Mouse (Mus musculus) ovary, adult 18-20 months (tissue): ENCODE results near the gene Ripply2.
"Not testable (repeated sequence)": the region's sequence is repeated elsewhere in the genome, so short reads cannot be mapped to it uniquely, and the experiment has no call there.

ENCODE experiments used
- DNase-seq: peaks from one replicate; pipeline ENCODE4 v3.0.0; 2022; ENCODE audit warnings: low spot score, mixed read lengths

Gene Ripply2

DNA sequence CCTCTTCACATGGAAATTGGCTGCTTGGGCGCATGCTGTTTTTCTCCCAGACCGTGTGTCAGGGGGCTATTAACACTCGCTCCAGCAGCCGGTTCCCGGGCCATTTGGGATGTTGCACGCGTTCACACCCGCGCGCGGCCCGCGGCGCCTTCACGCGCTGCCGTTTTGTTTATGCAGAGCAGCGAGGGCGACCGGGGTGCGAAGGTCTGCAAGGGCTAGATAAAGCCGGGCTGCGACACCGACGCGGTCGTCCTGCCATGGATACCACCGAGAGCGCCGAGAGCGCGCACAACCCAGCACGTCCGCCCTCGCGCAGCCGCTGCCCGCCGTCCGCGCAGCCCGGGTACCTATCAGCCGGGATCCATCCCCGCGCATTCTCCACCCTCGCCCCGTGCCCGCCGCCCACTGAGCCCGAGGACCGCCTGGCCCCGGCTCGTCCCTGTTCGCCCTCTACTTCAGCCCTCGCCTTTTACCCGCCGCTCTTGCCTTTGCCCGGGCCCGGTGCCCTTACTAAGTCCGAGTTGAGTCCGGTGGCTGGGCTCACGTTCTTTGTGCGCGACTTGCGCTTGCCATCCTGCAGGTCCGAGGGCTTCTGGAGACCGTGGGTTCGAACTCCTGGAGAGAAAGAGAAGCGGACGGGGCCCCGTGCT lies at the start of gene Ripply2:
TSS of gene Ripply2 (plus strand) at position 250 of the 650 bp plus-strand sequence.
- no peak for DNase-seq

DNA sequence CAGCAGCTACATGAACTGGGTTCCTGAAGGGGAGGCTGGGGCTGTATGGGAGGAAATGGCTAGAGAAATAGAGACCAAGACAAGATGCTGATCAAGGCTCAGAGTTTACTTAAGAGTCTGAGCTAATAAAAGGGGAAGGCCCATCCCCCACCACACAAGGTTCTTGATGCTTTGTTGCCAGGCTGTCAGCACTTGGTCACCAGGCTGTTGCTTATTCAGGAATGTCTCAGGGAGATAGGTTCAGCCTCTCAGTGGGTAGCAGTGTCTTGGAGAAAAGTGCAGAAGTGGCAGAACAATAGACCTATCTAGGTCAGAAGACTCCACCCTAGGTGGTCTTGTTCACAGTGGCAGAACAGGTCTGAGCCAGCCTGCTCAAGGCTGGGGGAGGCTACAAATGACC lies 42.9 kb upstream of the Ripply2 start:
- not testable (repeated sequence) for DNase-seq

DNA sequence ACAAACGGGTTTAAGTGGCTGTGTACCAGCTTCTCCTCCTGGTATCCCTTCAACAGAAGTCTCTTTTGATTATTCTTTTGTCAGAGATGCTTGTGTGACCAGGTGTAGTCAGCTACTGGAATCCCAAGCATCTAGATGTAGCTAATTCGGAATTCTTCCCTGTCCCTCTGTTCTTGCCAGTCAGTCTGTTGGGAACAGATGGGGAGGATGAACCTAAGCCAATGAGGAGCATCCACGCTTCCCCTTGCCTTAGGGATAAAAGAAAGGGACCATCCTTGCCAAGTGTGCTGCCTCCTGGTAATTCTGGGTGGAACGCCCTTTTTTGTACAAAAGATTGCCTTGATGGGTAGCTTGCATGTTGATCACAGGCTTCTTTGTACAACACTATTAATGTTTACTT lies 41.8 kb upstream of the Ripply2 start:
- DNase-seq, result no peak

DNA sequence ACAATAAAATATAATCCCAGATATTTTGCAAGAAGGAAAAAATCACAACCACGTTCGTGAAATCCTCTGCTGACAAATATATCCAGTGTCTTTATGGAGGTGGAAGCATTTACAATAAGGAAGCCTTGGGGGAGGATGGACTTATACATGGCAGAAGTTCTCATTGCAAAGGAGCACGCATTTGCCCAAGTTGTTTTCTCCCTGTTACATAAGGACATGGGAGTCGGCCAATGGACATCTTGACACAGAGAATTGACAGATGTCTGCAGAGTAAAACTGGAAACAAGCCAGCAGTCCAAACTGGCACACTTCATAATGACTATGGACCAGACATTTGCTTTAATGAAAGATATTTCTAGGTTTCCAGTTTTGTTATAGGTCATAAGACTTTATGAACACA lies 38.4 kb upstream of the Ripply2 start:
- DNase-seq, result no peak

DNA sequence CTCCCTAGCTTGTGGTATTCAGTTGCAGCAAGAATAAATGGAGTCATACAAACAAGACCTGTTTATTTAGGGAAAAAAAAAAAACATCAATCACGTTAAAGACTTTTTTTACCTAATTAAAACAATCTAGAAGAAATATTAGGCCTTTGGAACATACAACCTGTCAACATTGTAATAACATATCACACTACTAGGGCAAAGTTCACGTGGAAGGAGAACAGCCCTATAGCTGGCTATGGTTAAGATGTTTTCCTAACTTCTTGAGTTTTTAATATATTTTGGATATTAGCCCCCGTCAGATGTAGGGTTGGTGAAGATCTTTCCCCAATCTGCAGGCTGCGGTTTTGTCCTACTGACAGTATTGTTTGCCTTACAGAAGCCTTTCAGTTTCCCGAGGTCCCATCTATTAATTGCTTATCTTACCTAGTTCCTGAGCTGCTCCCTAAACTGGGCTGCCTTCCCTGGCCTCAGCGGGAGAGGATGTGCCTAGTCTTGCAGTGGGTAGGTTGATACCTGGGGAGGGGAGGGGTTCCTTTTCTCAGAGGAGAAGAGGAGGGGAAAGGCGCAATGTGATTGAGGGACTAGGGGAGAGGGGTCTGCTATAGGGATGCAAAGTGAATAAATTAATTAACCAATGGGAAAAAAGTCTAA lies 37.0 kb upstream of the Ripply2 start:
- DNase-seq, result no peak

DNA sequence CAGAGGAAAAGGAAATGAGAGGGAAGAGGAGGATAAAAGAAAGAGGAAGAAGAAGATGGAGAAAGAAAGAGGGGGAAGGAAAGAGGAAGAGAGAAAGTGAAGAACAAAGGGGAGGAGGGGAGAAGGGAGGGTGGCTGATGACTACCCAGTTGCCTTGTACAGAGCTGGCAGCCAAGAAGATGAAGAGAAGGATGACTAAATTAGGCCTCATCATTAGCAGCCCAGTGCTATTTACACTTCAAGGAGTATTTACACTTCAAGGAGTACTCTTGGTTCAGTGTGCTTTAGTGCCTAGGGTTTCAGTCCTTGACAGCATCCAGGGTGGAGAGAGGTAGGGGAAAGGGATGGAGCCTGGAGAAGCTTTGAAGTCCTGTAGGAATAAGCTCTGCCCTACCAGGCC lies 35.3 kb upstream of the Ripply2 start:
- no peak for DNase-seq

DNA sequence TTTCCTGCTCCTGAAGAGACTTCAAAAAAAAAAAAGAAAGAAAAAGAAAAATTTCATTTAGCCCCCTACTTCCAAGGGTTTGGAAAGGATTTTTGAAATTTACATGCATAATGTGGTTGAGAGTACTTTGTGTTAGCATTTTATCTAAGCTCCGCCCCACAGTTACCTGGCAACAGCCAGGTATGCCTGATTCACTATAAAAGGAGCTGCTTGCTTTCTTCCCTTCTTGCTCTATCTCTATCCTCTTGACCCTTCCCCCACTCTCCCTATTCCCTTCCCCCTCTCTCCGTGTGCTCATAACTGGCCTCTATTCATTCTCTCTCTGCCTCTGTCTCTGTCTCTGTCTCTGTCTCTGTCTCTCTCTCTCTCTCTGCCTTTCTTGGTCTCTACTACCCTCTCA lies 34.4 kb upstream of the Ripply2 start:
- DNase-seq, result no peak

DNA sequence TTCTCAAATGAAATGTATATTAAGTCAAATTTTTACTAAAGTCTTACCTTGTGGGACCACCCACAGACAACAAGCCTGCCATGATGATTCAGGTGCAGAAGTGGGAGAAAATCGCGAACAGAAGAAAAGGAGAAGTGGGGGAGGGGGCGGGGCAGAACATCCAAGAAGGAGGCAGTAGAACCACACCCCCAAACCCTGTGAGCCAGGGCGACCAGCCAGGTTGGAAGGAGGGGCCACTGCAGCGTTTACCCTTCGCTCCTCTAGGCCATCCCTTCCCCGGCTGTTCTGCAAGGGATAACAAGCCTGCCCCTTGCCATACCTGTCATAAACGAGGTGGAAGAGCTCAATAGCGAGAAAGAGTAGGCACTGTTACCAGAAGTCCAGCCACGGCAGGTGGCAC lies 33.8 kb upstream of the Ripply2 start:
- no peak for DNase-seq

DNA sequence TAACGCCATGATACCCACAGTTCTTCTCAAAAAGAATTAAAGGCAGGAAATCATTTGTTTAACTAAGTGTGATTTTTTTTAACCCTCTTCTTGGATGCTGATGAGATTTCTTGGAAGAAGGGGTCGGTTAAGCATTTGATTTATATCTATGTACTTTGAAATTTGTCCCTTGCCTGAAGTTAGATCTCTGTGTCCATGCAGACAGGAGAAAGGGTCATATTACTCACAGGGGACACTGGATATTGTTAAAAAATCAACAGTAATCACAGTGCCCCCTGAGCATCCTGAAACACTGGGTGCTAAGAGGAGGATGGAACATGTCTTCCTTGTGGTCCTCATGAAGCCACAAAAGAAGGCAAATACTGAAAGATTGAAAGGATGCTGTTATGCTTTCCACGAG lies 30.8 kb upstream of the Ripply2 start:
- no peak for DNase-seq

DNA sequence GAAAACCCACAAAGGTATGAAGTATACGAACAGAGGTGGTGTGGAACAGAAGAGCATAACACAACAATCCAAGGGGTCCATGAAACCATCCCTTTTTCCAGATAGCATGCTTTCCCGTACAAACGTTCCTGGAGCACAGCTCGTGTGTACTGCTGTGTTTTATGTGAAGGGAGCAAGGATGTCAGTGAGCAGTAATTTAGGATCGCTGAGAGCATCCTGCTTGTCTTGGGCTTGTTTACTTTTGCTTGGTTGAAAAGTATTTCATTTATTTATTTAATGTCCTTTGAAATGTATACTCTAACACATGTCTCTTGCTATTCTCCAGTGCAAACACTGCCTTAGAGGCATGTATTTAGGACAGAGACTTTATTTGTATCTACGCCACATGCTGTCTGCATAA lies 30.2 kb upstream of the Ripply2 start:
- DNase-seq, result no peak

DNA sequence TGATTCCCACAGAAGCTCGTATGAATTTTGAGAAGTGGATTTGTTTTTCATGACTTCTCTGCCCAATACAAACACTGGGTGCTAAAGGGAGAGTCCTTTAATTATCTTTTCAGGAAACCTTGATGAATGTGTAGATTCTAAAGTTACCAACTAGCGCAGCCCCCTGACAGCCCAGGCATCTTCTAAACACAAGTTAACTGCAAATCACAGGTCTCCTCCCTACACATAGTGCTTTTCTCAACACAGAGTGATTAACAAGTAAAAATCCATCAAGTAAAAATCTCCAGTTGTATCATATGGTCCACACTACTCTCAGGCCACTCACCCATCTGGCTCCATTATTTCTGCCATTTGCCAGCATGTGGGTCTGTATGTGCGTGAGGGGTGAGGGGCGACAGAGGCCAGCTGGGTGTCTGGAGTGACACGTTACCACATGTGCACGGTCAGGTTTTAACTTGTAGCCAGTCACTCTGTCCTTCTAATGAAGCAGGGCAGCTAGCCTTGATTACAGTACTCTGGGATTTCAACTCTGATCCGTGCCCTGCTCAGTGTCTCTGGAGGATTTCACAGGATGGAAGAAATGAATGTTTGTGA lies 28.5 kb upstream of the Ripply2 start:
- DNase-seq, result no peak

DNA sequence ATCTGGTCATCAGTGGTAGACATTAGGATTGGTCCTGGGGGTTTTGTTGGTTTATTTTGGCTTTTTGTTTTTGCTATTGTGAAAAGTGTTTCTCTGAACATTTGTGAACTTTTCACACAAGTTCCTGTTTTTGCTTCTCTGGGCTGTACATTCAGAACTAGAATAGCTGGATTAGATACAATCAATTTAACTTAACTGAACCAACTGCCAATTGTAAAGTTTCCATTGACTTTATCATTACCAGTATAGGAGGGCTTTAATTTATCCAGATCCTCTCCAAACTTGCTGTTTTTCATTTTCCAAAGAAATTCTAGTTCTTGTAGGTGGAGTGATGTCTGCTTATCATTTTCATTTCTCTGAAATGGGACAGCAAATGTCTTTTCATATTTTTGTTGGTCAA lies 25.5 kb upstream of the Ripply2 start:
- DNase-seq, result no peak

DNA sequence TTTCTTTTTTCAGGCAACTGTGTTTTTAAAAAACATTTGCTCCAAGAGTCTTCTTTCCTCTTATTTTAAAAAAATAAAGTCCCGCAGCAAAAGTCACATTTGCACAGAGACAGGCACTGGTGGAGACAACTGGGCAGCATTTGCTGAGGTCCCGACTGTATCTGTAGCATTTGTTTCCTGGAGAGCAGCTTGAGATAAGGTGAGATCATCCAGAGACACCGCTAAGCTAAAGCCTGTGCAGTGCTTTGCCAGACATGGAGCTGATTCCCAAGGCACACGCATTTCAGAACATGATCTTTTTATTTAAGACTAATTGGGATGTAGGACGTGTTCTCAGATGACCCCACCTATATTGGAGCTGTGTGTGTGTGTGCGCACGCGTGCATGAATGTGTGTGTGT lies 23.6 kb upstream of the Ripply2 start:
- DNase-seq, result no peak

DNA sequence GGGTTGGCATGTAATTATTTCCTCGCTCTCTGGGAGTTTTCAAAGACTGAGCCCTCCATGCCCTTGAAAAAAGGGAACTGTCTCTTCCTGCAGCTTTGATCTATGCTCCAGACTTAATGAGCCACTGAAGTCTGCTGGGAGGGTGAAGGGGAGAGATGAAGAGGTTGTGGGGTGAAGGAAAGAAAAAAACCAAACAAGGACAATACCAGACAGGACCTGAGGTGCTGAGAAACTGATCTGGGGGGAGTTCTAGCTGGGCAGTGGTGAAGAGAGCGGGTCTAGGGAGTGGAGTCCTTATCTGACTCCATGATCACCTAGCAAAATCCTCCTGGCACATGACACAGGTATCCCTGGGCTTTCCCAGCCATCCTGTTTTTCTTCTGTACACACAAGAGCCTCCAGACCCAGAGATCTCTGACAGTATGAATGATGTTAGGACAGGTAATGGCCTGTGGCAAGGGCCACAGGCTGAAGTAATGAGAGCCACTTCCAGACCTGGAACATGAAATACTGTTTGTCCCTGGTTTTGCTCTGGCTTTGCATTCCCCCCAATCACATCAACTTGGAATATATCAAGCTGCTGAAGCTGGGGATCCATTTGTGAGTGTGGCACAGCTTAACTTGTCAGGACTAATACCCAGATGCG lies 18.2 kb upstream of the Ripply2 start:
- DNase-seq, result no peak

DNA sequence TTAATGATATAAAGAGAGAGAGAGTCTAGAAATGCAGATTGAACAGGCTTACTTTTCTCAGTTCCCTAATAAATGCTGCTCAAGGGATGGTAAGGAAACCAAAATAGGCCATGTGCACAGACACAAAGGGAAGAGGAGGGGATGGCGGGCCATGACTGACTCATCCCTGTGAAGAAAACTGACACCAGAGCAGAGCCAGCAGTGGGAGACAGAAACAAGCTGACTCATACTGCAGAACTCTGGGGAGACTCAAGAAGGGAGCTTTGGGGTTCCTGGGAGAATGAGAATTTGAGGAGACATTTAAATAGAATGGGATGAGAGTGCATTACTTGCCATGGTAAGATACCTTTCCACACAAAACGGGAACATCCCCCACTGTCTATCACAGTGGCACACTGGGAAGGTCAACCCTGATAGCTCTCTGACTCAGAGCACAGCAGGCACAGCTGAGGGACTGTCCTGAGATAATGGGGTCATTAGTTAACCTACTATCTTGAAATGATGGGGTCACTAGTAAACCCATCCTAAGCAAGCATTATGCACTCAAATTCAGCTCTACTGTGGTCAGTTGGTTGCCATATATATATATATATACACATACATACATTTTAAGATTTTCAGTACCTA lies 15.3 kb upstream of the Ripply2 start:
- DNase-seq, result no peak

DNA sequence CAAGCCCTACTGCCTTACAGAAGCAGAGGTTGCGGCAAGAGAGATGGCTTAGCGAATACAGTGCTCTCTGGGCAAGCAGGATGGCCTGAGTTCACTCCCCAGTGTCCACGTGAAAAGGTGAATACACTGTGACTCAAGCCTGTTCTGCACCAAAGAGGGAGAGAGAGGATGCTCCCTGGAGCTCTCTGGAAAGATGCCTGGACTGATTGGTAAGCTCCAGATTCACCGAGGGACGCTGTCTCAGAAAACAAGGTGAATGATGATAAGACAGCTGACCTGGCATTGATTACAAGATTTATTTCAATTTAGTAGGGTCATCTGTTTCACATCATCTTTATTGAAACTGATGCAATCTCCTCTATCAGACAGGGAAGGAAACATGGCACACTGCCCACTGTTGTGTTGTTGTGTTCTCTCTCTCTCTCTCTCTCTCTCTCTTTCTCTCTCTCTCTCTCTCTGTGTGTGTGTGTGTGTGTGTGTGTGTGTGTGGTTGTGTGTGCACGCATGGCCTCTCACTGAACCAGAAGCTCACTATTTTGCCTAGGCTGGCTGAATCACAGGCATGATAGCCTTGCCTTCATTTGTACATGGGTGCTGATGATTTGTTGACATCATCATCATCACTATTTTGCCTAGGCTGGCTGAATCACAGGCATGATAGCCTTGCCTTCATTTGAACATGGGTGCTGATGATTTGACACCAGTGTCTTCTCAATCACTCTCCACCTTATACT lies 10.5 kb upstream of the Ripply2 start:
- DNase-seq, result no peak

DNA sequence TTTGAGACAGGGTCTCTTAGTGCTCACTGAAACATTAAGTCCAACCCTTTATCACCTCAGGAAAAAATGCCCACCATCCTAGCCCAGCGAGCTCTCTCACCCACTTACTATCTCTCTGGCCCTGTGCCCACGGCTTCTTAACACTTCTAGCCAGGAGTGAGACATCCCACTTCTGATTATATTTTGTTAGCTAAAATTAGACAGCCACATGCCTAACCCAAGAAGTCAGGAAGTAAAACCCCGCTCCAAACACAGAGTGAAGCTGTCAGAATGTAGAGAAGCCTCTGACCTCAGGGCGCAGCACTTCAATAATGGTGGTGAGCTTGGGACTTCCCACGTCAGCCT lies 9.9 kb upstream of the Ripply2 start:
- no peak for DNase-seq

DNA sequence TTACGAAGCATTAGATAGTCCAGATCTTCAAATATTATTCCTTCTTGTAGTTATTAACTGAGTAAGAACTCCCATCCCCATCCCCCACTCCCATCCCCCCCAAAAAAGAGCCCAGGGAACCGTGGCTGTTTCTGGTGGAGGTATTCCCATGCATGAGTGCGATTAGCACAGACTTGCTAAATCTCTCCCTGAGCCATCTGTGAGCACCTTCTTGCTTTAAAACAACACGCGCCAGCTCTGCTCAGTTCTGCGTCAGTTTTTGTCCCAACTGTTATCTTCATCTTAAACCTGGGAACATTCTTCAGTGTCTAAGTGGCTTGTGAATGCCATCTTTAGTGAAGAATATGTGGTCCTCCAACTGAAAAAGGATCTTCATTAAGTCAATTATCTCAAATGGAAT lies 6.8 kb upstream of the Ripply2 start:
- no peak for DNase-seq

DNA sequence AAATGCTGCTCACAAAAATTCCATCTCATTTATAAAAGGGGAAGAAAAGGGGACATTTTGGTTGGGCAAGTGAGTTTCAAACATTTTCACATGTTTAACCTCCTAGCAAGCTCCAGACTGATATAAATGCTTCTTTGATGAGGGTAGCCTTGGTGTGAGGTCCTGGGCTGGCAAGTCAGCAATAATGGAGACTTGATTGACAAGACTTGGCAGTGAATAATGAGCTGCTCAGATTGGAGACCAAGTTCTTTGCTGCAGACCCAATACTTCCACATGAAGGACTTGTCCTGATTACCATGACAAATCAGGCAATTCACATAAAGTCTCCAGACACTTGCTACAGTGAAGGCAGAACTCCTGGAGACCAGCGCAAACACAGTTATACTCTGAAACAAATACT lies 6.4 kb upstream of the Ripply2 start:
- DNase-seq, result no peak

DNA sequence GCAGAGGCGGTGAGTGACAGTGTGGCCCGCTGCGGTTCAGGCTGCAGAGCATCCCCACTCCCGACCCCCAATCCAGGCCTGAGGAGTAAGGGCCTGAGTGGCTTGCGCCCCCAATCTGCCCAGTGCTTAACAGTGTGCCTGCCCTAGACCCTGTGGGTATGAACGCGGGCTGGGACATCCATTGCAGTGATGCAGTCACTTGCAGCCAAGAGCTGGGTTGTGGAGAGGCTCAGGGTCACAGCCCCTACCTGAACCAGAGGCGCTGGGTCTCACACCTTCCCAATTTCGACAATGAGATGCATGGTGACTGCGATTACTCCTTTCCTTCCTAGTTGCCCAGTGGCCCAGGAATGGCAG lies 579 bp downstream of the Ripply2 start:
- DNase-seq, result no peak

DNA sequence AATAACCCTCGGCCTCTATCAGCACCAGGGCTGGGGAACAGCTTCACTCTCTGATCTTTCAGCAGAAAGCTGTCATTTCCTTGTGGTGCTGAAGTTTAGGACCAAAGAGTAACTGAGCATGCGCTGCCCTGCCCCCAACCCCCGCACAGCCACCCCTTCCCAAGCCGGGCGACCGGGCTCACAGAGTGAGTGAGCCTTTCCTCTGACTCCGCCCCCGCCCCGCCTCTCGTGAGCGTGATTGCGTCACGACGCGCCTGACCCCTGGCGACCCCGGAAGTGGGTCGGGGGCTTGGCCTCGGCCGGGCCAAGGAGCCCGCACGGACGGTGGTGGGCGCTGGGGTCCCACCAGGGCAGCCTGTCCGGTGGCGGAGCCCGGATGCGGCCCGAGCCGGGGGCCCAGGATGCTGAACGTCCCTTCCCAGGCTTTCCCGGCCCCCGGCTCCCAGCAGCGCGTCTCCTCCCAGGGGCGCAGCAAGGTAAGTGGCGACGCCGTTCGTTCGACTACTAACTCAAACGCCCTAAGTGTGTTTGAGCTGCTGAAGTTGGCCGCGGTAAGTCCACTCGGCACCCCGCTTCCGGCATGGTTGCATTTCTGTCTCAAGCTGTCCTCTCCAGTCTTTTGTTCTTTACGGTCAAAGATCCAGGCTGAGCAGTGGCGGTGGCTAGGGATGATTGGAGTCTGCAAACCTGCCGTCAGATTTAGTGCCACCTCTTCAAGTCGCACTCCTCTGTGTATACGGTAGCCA lies 6.6 kb downstream of the Ripply2 start, which contains the start of gene Cyb5r4:
TSS of gene Cyb5r4 (plus strand) at position 237 of the 746 bp plus-strand sequence.
- DNase-seq, result peak; percentile 88
